Mouse (Mus musculus) ES-Bruce4 (cell line): ENCODE measurements around the gene Scrg1. TPM values are rescaled to one million over a fixed set of nuclear protein-coding genes. Genes with fewer than 3 reads are reported as not detected.
"Not testable (repeated sequence)": the region's sequence is repeated elsewhere in the genome, so short reads cannot be mapped to it uniquely, and the experiment has no call there.

Source experiments
- H3K27ac ChIP-seq: 2 replicates; pipeline ENCODE4 v1.5.1; 2012; ENCODE audit warnings: low read length, inconsistent platforms; ENCODE audit not compliant: insufficient read depth
- H3K27me3 ChIP-seq: 2 replicates; pipeline ENCODE4 v1.6.1; 2012; ENCODE audit warnings: mild to moderate bottlenecking, low read length, inconsistent platforms; ENCODE audit not compliant: control insufficient read depth, poor library complexity, insufficient read depth, severe bottlenecking
- H3K36me3 ChIP-seq: 2 replicates; pipeline ENCODE4 v1.6.1; 2012; ENCODE audit warnings: inconsistent platforms, mild to moderate bottlenecking, low read length, moderate library complexity; ENCODE audit not compliant: control insufficient read depth, poor library complexity, insufficient read depth, severe bottlenecking
- H3K4me1 ChIP-seq: one replicate; pipeline ENCODE4 v1.8.1; 2011; ENCODE audit warnings: low read length; ENCODE audit not compliant: control insufficient read depth, insufficient read depth
- H3K4me3 ChIP-seq: 2 replicates; pipeline ENCODE4 v1.5.1; 2011; ENCODE audit warnings: low read depth, mild to moderate bottlenecking, low read length
- H3K9ac ChIP-seq: 2 replicates; pipeline ENCODE4 v1.6.1; 2012; ENCODE audit warnings: low read depth, mild to moderate bottlenecking, inconsistent platforms; ENCODE audit not compliant: poor library complexity, severe bottlenecking
- H3K9me3 ChIP-seq: replicated peaks from 2 replicates; pipeline ENCODE4 v1.6.1; 2012; ENCODE audit warnings: mild to moderate bottlenecking, low read length, inconsistent platforms; ENCODE audit not compliant: control insufficient read depth, poor library complexity, insufficient read depth, severe bottlenecking
- CTCF ChIP-seq: IDR thresholded peaks from one replicate; pipeline ENCODE4 v1.8.1; 2011; ENCODE audit warnings: low read depth, low read length
- EP300 ChIP-seq: IDR thresholded peaks from 2 replicates; pipeline ENCODE4 v1.6.1; 2011; ENCODE audit warnings: low read depth, low read length; ENCODE audit not compliant: insufficient read depth
- POLR2A ChIP-seq: IDR thresholded peaks from one replicate; pipeline ENCODE4 v1.8.1; 2011; ENCODE audit warnings: low read length; ENCODE audit not compliant: insufficient read depth
- polyA plus RNA-seq: library from polyadenylated mRNA; stranded (reverse); fragments of >200 nt; gene quantifications from 2 replicates; pipeline ENCODE4 v1.2.4, GENCODE M21; 2011; ENCODE audit warnings: low read depth; ENCODE audit not compliant: missing spikeins, insufficient read depth, insufficient read length

The Scrg1 gene
- polyA plus RNA-seq, 1 experiment = not detected

- Histone ChIP-seq H3K9me3 (peaks cover 11% of the 10 kb centered on the region), H3K36me3 (peaks cover 25% of the 10 kb centered on the region), H3K4me1 (peaks cover 2% of the 10 kb centered on the region), H3K9ac (no peak overlapping the region), H3K27me3 (no peaks in the 10 kb centered on the region), H3K27ac (no peak overlapping the region), H3K4me3 (no peak overlapping the region)
- TF ChIP-seq POLR2A (no peak), CTCF (no peak), EP300 (no peak)
Observed at GRCm38 (mm10) chr8:57507556-57508063, 51.9 kb downstream of the Scrg1 start.

GRCm38 (mm10) chr8:57508657-57509056 is 52.9 kb downstream of the Scrg1 start:
- Histone ChIP-seq H3K9me3 (peaks cover 11% of the 10 kb centered on the region), H3K9ac (no peak overlapping the region), H3K27me3 (no peaks in the 10 kb centered on the region), H3K4me3 (no peak overlapping the region), H3K4me1 (peaks cover 2% of the 10 kb centered on the region), H3K36me3 (peaks cover 36% of the 10 kb centered on the region), H3K27ac (0 out of 2 replicates have a peak overlapping the region, but pooled peaks have one; percentile 54)
- no peak for TF ChIP-seq POLR2A
- TF ChIP-seq EP300 = no peak
- no peak for TF ChIP-seq CTCF

GRCm38 (mm10) chr8:57510791-57511315 is 55.1 kb downstream of the Scrg1 start:
- no peaks in the 10 kb centered on the region for H3K27me3 ChIP-seq

DNA sequence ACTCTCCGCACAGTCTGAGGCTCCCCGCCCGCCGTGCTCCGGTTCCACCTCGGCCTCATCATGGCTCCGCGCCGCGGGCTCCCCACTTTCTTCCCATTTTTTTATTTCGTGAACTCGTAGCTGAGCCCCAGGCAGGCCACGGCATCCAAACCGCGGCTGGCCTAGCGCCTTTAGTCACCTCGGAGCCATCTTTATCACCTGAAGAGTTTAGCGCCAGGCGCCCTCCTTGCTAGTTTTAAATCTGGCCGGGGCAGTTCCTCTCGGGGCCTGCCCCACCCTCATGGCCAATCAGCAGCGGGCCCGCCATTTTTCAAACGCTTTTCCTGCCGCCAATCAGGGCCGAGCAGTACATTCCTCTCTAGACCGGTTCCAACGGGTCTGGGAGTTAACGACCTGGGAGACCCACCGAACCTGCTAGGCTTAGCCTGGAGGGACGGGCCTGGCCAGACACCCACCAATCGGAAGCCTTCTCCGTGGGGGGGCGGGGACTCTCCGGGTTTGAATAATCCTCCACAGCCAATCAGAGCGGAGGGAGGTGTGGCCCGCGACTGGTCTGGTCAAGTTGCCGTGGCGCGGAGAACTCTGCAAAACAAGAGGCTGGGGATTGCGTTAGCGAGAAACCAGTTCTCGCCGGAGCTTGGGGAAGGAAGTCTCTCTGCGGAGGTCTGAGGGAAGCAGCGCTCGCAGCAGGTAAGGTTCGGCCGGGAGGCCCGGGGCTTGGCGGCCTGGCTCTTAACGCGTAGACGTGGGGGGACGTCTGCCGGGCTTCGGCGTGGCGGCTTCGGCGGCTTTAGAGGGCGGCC is 55.8 kb downstream of the Scrg1 start, which contains the start of gene Hmgb2:
Gene Hmgb2, plus strand, starts transcription at position 592 of the 803 bp plus-strand sequence.
- peak within 1 kb of the TSS; percentile 94 for H3K27ac ChIP-seq
- no peaks in the 10 kb centered on the region for H3K4me1 ChIP-seq
- peak within 1 kb of the TSS; percentile 100 for H3K9ac ChIP-seq
- TF ChIP-seq POLR2A (peak; percentile 93), CTCF (no peak), EP300 (peak; percentile 47)
- H3K27me3 ChIP-seq = no peaks in the 10 kb centered on the region
- H3K36me3 ChIP-seq = peaks cover 52% of the 10 kb centered on the region
- no peaks in the 10 kb centered on the region for H3K9me3 ChIP-seq
- peak within 1 kb of the TSS; percentile 88 for H3K4me3 ChIP-seq

More at GRCm38 (mm10) chr8:57510791-57511315, 55.1 kb downstream of the Scrg1 start:
- Histone ChIP-seq H3K9me3 (no peaks in the 10 kb centered on the region), H3K36me3 (peaks cover 50% of the 10 kb centered on the region), H3K9ac (peak overlapping the region; percentile 98), H3K27ac (peak overlapping the region; percentile 82), H3K4me3 (peak overlapping the region; percentile 78), H3K4me1 (no peaks in the 10 kb centered on the region)
- TF ChIP-seq CTCF (no peak), EP300 (no peak), POLR2A (no peak)

DNA sequence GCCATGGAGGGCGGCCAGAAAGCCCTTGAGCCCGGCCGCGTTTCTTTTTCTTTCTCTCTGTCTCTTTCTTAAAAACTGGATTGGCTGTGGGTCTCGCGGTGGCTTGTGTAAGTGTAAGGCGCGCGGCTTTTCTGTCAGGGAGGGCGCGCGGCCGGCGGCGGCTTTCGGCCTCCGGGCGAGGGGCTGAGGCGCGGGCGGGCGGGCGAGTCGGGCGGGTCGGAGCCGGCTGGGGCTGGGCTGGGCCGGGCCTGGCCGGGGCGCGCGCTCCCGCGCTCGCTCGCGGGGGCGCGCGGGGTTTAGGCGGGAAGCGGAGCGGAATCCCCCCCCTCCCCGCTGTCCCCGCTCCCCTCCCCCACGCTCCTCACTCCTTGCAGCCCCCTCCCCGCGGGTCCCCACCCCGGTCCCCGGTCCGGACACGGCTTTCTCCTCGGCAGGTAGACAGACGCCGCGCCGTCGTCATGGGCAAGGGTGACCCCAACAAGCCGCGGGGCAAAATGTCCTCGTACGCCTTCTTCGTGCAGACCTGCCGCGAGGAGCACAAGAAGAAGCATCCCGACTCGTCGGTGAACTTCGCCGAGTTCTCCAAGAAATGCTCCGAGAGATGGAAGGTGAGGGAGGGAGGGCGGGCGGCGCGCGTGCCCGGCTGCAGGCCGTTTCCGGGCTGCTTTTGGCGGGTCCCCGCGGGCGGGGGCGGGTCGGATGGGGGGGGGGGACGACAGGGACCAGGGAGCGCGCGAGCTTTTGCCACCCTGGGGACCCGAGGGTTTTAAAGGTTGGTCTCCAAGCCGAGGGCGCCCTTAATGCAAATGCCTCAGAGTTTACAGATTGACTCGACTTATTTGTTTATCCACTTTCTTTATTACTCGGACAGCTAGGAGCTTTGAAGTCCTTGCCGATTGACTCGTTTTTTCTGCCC is 56.7 kb downstream of the Scrg1 start:
- Histone ChIP-seq H3K27ac (peak overlapping the region; percentile 94), H3K9ac (peak overlapping the region; percentile 100), H3K4me3 (peak overlapping the region; percentile 88), H3K27me3 (no peaks in the 10 kb centered on the region), H3K36me3 (peaks cover 54% of the 10 kb centered on the region), H3K4me1 (no peaks in the 10 kb centered on the region), H3K9me3 (no peaks in the 10 kb centered on the region)
- TF ChIP-seq EP300 = no peak
- TF ChIP-seq POLR2A = no peak

DNA sequence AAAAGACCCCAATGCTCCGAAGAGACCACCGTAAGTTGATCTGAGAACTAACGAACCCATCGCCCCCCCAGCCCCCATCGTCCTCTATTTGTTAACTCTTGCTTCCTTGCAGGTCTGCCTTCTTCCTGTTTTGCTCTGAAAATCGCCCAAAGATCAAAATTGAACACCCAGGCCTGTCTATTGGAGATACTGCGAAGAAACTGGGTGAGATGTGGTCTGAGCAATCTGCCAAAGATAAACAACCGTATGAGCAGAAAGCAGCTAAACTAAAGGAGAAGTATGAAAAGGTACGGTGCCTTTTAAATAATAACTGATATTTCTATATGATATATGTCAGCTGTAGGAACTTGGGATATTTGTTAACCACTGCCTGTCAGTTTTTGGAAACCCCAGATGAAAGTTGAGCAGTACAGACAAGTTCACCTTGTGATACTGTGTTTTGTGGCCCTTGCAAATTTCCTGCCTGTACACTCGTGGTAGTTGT is 57.5 kb downstream of the Scrg1 start:
- H3K9ac ChIP-seq = peak overlapping the region; percentile 100
- H3K36me3 ChIP-seq = peaks cover 56% of the 10 kb centered on the region
- peak overlapping the region; percentile 88 for H3K4me3 ChIP-seq
- H3K27me3 ChIP-seq, H3K4me1 ChIP-seq, H3K9me3 ChIP-seq: not testable (repeated sequence)
- peak overlapping the region; percentile 67; the same call in 1 of the 2 replicates for H3K27ac ChIP-seq

DNA sequence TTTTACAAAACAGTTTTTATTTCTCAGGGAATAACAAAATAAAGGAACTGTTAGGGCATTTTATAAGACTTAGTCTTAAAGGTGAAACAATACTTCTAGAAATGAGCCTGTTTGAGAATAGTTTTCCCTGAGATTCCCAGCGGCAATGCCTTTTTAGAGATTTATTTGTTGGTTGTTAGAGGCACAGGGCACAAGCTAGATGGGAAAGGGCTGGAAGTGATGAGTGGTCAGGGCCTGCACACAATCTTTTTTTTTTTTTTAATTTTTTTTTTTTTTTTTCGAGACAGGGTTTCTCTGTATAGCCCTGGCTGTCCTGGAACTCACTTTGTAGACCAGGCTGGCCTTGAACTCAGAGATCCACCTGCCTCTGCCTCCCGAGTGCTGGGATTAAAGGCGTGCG is 61.0 kb downstream of the Scrg1 start:
- not testable (repeated sequence) for H3K4me3 ChIP-seq, H3K4me1 ChIP-seq, H3K27ac ChIP-seq, H3K27me3 ChIP-seq, H3K9me3 ChIP-seq, H3K9ac ChIP-seq
- H3K36me3 ChIP-seq = peaks cover 47% of the 10 kb centered on the region
